Mouse (Mus musculus): ENCODE results near the gene Banf1.
A peak's percentile ranks its signal among the peaks of the same experiment; 100 is the strongest.
"Not testable (repeated sequence)": the region's sequence is repeated elsewhere in the genome, so short reads cannot be mapped to it uniquely, and the experiment has no call there.

Banf1 gene

GRCm38 (mm10) chr19:5374177-5374576, 7.2 kb upstream of the Banf1 start:
- DNase-seq (ENCODE audit: low spot score in 2 of 2): peak in 1 of 2 experiments; percentile 8

- no peak for DNase-seq (ENCODE audit: low spot score in 2 of 2)
These were observed 5.8 kb upstream of the Banf1 start for GRCm38 (mm10) chr19:5372724-5373123.

- DNase-seq (ENCODE audit: low spot score in 2 of 2): no peak
These were observed 4.0 kb upstream of the Banf1 start for GRCm38 (mm10) chr19:5370932-5371331.

GRCm38 (mm10) chr19:5367455-5367854, 487 bp upstream of the Banf1 start:
- DNase-seq (ENCODE audit: low spot score in 2 of 2): no peak

- DNase-seq (ENCODE audit: low spot score in 2 of 2): peak; percentile 96
These were observed 554 bp downstream of the Banf1 start, which contains the start of gene Eif1ad for GRCm38 (mm10) chr19:5366175-5367052. Gene Eif1ad (plus strand): TSS chr19:5366741.

- no peak for DNase-seq (ENCODE audit: low spot score in 2 of 2)
These were observed 1.2 kb downstream of the Banf1 start for GRCm38 (mm10) chr19:5365751-5366150.

GRCm38 (mm10) chr19:5364124-5364523, 2.8 kb downstream of the Banf1 start:
- DNase-seq (ENCODE audit: low spot score in 2 of 2): no peak

- DNase-seq (ENCODE audit: low spot score in 2 of 2): no peak
These were observed 4.8 kb downstream of the Banf1 start for GRCm38 (mm10) chr19:5362186-5362585.

- DNase-seq (ENCODE audit: low spot score in 2 of 2): no peak
These were observed 10.9 kb downstream of the Banf1 start for GRCm38 (mm10) chr19:5356080-5356479.

GRCm38 (mm10) chr19:5353609-5354008, 13.4 kb downstream of the Banf1 start:
- DNase-seq (ENCODE audit: low spot score in 2 of 2): no peak

GRCm38 (mm10) chr19:5349502-5349873, 17.5 kb downstream of the Banf1 start, which contains the start of gene Cst6:
Gene Cst6 (minus strand): TSS chr19:5349574.
- DNase-seq (ENCODE audit: low spot score in 2 of 2): not testable (repeated sequence)

GRCm38 (mm10) chr19:5348526-5349501, 18.2 kb downstream of the Banf1 start:
- peak; percentile 34 to 39 for DNase-seq (ENCODE audit: low spot score in 2 of 2)

- DNase-seq (ENCODE audit: low spot score in 2 of 2): no peak
These were observed 18.9 kb downstream of the Banf1 start for GRCm38 (mm10) chr19:5348064-5348463.

GRCm38 (mm10) chr19:5345297-5346131, 21.5 kb downstream of the Banf1 start:
- DNase-seq (ENCODE audit: low spot score in 2 of 2): no peak

GRCm38 (mm10) chr19:5341360-5341759, 25.6 kb downstream of the Banf1 start:
- DNase-seq (ENCODE audit: low spot score in 2 of 2): no peak

GRCm38 (mm10) chr19:5337975-5338374, 29.0 kb downstream of the Banf1 start:
- peak; percentile 68 to 78 for DNase-seq (ENCODE audit: low spot score in 2 of 2)

GRCm38 (mm10) chr19:5335441-5335840, 31.5 kb downstream of the Banf1 start, which contains the start of gene Catsper1:
Gene Catsper1 (plus strand): TSS chr19:5335741.
- no peak for DNase-seq (ENCODE audit: low spot score in 2 of 2)

GRCm38 (mm10) chr19:5334741-5335140, 32.2 kb downstream of the Banf1 start:
- DNase-seq (ENCODE audit: low spot score in 2 of 2): no peak

- no peak for DNase-seq (ENCODE audit: low spot score in 2 of 2)
These were observed 39.0 kb downstream of the Banf1 start for GRCm38 (mm10) chr19:5327970-5328369.

GRCm38 (mm10) chr19:5323801-5324200, 43.2 kb downstream of the Banf1 start:
- DNase-seq (ENCODE audit: low spot score in 2 of 2): no peak

Measured in frontal cortex, postnatal 36 days (tissue).